Mouse (Mus musculus): ENCODE measurements around the gene Efna1. TPM values are rescaled to one million over a fixed set of nuclear protein-coding genes. Genes with fewer than 3 reads are reported as not detected.

The Efna1 gene
- polyA plus RNA-seq, 1 experiment from 2014 or later, result 8.9 TPM

DNA sequence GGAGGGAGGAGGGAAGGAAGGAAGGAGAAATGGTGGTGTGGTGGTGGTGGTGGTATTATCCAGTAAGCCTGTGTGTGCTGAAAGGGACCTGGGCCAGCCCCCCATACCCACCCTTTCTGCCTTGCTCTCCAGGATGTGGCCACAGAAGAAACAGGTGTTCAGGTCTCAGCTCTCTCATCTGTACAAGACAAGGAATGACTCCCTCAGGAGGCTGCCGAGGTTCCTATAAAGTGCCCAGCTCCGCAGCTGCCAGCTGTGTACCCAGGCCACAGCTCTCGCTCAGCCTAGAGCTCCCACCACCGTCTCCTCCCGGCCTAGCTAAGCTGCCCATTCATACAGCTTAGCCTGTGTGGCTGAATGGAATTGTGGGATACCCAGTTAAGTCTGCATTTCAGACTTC is 11.4 kb upstream of the Efna1 start:
- ATAC-seq (ENCODE audit: insufficient read depth), result no peak
- peaks cover 8% of the 10 kb centered on the region; the same call in 1 of the 2 replicates for H3K27me3 ChIP-seq

DNA sequence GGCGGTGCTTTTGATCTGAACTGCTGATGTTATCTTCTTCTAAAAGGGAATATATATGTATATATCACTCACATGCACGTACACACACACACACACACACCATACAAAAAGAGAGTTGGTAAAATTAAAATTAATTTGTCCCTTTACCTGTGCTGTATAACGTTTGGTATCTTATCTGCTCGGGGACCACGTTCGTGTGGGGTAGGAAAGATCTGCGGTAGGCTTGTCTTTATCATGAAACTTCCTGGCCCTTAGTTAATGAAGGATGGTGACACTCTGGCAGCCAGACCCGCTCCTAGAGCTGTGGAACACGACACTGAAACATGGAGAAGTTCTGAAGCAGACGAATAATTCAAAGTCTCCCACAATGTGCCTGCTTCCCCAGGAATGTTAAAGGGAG is 10.9 kb upstream of the Efna1 start:
- no peak overlapping the region for H3K4me2 ChIP-seq
- ATAC-seq (ENCODE audit: insufficient read depth), result no peak
- no peak overlapping the region for H3K4me3 ChIP-seq (replicated peaks)
- H3K27me3 ChIP-seq, result peaks cover 8% of the 10 kb centered on the region; the same call in 1 of the 2 replicates
- WGBS (ENCODE audit: insufficient replicate concordance), result 26% methylated on average over 10 of the region's 10 CpGs
- no peak overlapping the region for H3K27ac ChIP-seq (replicated peaks)
- H3K9ac ChIP-seq, result no peak overlapping the region
- H3K36me3 ChIP-seq (replicated peaks), result no peaks in the 10 kb centered on the region
- no peaks in the 10 kb centered on the region for H3K9me3 ChIP-seq (replicated peaks)
- peaks cover 5% of the 10 kb centered on the region; the same call in 1 of the 2 replicates for H3K4me1 ChIP-seq (replicated peaks)

More for the DNA sequence above, 11.4 kb upstream of the Efna1 start:
- no peak overlapping the region for H3K27ac ChIP-seq (replicated peaks)
- no peaks in the 10 kb centered on the region for H3K9me3 ChIP-seq (replicated peaks)
- peaks cover 5% of the 10 kb centered on the region; the same call in 1 of the 2 replicates for H3K4me1 ChIP-seq (replicated peaks)
- H3K36me3 ChIP-seq (replicated peaks), result no peaks in the 10 kb centered on the region
- 66% methylated on average over 5 of the region's 5 CpGs for WGBS (ENCODE audit: insufficient replicate concordance)
- no peak overlapping the region for H3K4me3 ChIP-seq (replicated peaks)
- no peak overlapping the region for H3K4me2 ChIP-seq
- H3K9ac ChIP-seq, result no peak overlapping the region

DNA sequence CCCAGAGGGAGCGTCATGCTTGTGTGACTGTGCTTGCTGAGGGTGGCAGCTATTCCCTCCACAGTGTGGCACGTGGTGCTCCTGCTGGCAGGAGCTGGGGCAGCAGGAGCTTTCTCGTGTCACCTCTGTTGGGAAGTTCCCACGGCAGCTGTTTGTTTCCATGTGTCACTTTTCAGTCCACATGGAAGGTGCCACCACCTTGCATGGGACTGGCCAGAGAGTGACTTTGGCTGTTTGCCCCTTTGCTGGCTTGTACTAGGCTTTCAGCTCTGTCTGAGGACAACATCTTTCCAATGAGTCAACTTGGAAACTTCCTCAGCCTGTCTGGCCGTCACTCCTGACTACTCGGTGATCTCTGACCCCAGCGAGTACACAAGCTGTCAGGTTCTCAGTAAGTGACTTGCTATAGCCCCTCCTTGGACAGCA is 7.6 kb upstream of the Efna1 start:
- Histone ChIP-seq H3K4me1 (replicated peaks) (no peaks in the 10 kb centered on the region), H3K27ac (replicated peaks) (no peak overlapping the region), H3K4me3 (replicated peaks) (no peak overlapping the region), H3K36me3 (replicated peaks) (no peaks in the 10 kb centered on the region), H3K4me2 (no peak overlapping the region), H3K27me3 (peaks cover 27% of the 10 kb centered on the region), H3K9me3 (replicated peaks) (no peaks in the 10 kb centered on the region), H3K9ac (no peak overlapping the region)
- WGBS (ENCODE audit: insufficient replicate concordance), result 38% methylated on average over 7 of the region's 7 CpGs
- ATAC-seq (ENCODE audit: insufficient read depth), result no peak

DNA sequence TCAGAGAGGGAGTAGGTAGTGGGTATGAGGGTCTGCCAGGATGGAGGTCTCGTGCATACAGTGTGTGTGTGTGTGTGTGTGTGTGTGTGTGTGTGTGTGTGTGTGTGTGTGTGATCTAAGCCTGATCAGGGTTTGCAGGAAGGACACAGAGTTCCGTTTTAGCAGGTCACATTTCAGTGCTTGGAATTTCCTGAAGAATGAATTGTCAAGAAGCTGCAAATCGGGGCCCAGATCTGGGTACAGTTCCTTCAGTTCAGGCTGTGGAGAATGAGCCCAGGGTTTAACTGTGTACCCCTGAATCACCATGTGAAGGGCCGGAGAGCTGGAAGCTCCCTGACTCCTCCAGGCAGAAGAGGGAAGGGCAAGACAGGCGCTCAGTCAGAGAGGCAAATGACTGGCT is 6.3 kb upstream of the Efna1 start:
- Histone ChIP-seq H3K4me1 (replicated peaks) (no peaks in the 10 kb centered on the region), H3K36me3 (replicated peaks) (no peaks in the 10 kb centered on the region), H3K4me3 (replicated peaks) (no peak overlapping the region), H3K9me3 (replicated peaks) (no peaks in the 10 kb centered on the region), H3K9ac (no peak overlapping the region), H3K27ac (replicated peaks) (no peak overlapping the region), H3K27me3 (peaks cover 34% of the 10 kb centered on the region), H3K4me2 (no peak overlapping the region)
- WGBS (ENCODE audit: insufficient replicate concordance), result 46% methylated on average over 5 of the region's 5 CpGs
- no peak for ATAC-seq (ENCODE audit: insufficient read depth)

DNA sequence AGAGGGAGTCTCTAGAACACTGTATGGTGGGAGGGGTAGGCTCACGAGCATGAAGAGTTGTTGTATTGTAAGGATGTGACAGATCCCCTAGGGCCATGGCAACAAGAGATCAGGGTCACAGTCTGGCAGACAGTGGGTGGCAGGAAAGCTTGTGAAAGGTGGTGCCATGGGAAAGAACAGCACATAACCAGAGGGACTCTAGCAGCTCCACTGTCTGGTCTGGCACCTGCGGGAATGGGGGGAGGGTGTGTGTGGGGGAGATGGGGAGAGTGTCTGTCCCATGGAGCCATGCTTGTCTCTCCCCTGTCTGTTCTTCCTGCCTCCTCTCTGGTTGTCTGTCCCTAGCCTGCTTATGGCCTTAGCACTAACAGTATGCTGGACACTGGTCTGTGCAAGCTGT is 4.6 kb upstream of the Efna1 start:
- H3K9ac ChIP-seq, result no peak overlapping the region
- no peak overlapping the region for H3K4me3 ChIP-seq (replicated peaks)
- no peak overlapping the region for H3K4me2 ChIP-seq
- WGBS (ENCODE audit: insufficient replicate concordance), result 45% methylated on average over 2 of the region's 2 CpGs
- ATAC-seq (ENCODE audit: insufficient read depth), result no peak
- no peaks in the 10 kb centered on the region for H3K9me3 ChIP-seq (replicated peaks)
- H3K4me1 ChIP-seq (replicated peaks), result peaks cover 9% of the 10 kb centered on the region; the same call in 1 of the 2 replicates
- no peaks in the 10 kb centered on the region for H3K36me3 ChIP-seq (replicated peaks)
- H3K27ac ChIP-seq (replicated peaks), result no peak overlapping the region
- H3K27me3 ChIP-seq, result peaks cover 51% of the 10 kb centered on the region

DNA sequence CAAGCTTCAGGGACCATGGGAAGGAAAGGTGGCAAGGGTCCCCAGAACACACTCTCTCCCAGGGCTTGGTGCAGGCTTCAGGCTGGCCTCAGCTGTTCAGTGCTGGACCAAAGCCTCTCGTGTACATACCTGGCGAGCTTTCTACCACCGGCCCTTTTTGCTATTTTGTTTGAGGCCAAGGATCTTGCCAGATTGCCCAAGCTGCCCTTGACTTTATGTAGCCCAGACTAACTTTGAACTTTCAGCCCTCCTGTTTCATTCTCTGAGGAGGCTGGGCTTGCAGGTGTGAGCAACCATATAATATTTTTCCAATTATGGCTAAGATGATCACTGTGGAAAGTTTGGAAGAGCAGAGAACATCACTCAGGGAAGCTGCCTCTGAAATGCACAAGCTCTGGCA is 3.3 kb upstream of the Efna1 start:
- Histone ChIP-seq H3K4me1 (replicated peaks) (peaks cover 22% of the 10 kb centered on the region), H3K9ac (no peak overlapping the region), H3K4me2 (no peak overlapping the region), H3K4me3 (replicated peaks) (no peak overlapping the region), H3K27ac (replicated peaks) (no peak overlapping the region), H3K9me3 (replicated peaks) (no peaks in the 10 kb centered on the region), H3K27me3 (peaks cover 64% of the 10 kb centered on the region), H3K36me3 (replicated peaks) (no peaks in the 10 kb centered on the region)
- no peak for ATAC-seq (ENCODE audit: insufficient read depth)
- 72% methylated on average over 3 of the region's 3 CpGs for WGBS (ENCODE audit: insufficient replicate concordance)

DNA sequence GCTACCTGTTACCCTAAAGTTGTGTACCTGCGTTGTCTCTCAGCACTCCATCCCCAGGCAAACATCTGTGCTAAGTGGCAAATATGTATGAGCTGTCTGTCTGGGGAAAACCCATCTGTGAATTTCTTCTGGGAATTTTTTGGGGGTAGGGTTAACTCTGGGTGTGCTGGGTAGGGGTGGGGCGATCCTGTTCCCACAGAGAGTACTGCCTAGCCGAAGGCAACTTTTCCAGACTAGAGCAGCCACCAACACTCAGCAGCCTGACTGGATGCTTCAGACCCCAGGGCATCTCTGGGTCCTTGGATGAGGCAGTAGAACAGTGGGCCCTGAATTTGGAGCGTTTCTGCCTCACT is 1.3 kb upstream of the Efna1 start:
- Histone ChIP-seq H3K27me3 (peaks cover 76% of the 10 kb centered on the region), H3K9ac (no peak overlapping the region), H3K27ac (replicated peaks) (no peak overlapping the region), H3K4me3 (replicated peaks) (no peak overlapping the region), H3K4me2 (no peak overlapping the region), H3K36me3 (replicated peaks) (no peaks in the 10 kb centered on the region), H3K4me1 (replicated peaks) (peaks cover 30% of the 10 kb centered on the region), H3K9me3 (replicated peaks) (no peaks in the 10 kb centered on the region)
- WGBS (ENCODE audit: insufficient replicate concordance), result 9% methylated on average over 4 of the region's 4 CpGs
- no peak for ATAC-seq (ENCODE audit: insufficient read depth)

DNA sequence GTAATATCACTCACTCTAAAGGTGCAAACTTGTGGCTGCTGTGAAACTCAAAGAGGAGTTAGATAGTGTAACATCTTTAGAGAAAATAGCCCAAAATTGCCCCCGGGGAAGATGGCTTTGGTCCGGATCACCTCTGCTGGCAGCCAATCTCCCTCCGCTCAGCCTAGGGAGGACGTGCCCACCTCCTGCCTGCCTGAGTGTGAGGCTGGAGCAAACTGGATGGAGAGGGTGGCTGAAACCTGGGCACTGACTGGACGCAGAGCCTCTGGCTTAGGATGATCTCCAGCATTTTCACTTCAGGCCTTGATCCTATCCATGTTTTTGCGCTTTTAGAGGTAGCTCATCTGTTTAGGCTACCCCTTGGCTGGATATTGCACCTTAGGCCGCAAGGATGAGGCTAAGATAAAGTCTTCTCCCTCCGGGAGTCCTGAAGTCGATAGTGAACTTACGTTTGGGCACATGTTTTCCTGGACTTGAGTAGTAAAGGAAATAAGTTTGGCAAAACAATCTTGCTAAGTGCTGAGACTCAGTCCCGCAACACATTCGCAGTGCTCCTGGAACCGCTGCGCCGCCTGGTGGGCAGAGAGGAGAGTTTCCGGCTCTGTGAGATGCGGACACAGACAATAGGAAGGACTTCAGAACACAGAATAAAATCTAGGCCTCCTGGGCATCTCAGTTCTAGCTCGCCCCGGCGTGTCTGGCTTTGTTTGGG is 793 bp upstream of the Efna1 start:
- Histone ChIP-seq H3K4me2 (peak overlapping the region; percentile 69), H3K27me3 (peaks cover 81% of the 10 kb centered on the region), H3K36me3 (replicated peaks) (no peaks in the 10 kb centered on the region), H3K27ac (replicated peaks) (peak overlapping the region; percentile 48; the same call in 1 of the 2 replicates), H3K9me3 (replicated peaks) (no peaks in the 10 kb centered on the region), H3K4me3 (replicated peaks) (peak overlapping the region; percentile 52), H3K9ac (no peak overlapping the region), H3K4me1 (replicated peaks) (peaks cover 30% of the 10 kb centered on the region)
- ATAC-seq (ENCODE audit: insufficient read depth), result no peak
- WGBS (ENCODE audit: insufficient replicate concordance), result 13% methylated on average over 20 of the region's 20 CpGs

DNA sequence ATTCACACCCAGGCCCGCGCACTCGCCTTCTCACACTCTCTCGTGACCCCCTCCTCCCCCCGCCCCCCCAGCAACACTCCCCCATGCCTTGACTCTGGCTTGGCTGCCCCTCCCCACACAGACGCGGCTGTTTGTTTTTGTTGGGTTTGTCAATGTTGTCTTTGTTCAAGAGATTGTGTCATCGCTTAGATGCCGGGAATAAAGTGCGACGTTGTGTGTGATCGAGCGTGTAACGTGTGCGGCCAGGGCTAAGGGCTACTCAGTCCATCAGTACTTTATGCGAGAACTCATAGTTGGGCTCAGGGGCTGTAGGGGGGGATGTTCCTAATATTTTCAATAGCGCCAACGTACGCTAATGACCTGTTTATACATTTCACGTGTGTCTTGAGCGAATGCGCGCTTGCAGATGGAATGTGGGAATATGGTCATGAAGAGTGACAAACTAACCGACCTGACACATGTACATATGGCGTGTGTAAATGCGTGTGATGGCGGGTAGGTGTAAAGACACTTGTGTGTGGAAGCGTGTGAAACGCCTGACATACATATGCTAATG is 814 bp downstream of the Efna1 start:
- peak overlapping the region; percentile 64 for H3K27ac ChIP-seq (replicated peaks)
- under 1% methylated on average over 29 of the region's 29 CpGs for WGBS (ENCODE audit: insufficient replicate concordance)
- H3K4me3 ChIP-seq (replicated peaks), result peak overlapping the region; percentile 52
- no peak overlapping the region for H3K9ac ChIP-seq
- H3K4me2 ChIP-seq, result peak overlapping the region; percentile 69
- peaks cover 89% of the 10 kb centered on the region for H3K27me3 ChIP-seq
- H3K36me3 ChIP-seq (replicated peaks), result no peaks in the 10 kb centered on the region
- no peaks in the 10 kb centered on the region for H3K9me3 ChIP-seq (replicated peaks)
- ATAC-seq (ENCODE audit: insufficient read depth), result peak; percentile 29
- peaks cover 30% of the 10 kb centered on the region for H3K4me1 ChIP-seq (replicated peaks)

DNA sequence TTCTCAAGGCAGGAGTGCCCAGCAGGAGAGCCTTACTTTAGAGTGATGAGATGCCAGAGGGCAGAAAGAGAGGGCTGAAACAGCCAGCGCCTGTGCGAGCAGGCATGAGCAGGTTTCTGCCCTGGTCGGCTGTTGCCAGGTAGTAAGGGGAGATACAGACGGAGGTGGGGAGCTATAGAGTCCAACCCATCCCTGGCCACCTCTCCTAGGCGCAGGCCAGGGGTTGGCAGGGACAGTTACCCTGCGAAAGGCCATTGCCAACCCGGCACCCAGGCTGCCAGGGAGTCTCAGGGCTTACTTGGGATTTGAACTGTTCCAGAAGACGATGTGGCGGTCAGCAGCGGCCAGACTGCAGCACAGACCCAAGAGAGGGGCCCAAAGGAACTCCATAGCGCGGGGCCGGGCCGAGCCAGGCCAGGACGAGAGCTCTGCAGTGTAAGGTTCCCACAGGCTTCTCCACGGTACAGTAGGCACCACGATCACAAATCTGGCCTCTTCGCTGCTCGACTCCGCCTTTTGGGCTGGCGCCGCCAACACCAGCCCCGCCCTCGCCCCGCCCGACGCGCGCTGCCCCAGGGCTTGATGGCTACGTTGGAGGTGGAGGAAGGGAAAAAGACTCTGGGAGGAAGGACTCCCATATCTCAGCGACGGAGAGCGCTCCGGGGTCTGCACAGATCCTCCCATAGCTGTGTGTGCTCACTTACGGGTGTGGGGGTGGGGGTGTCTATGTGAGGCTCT is 1.6 kb downstream of the Efna1 start:
- H3K4me3 ChIP-seq (replicated peaks), result peak overlapping the region; percentile 52
- H3K4me1 ChIP-seq (replicated peaks), result peaks cover 30% of the 10 kb centered on the region
- peak overlapping the region; percentile 69 for H3K4me2 ChIP-seq
- peak overlapping the region; percentile 52 for H3K9ac ChIP-seq
- 3% methylated on average over 35 of the region's 35 CpGs for WGBS (ENCODE audit: insufficient replicate concordance)
- no peaks in the 10 kb centered on the region for H3K9me3 ChIP-seq (replicated peaks)
- ATAC-seq (ENCODE audit: insufficient read depth), result peak; percentile 49
- no peaks in the 10 kb centered on the region for H3K36me3 ChIP-seq (replicated peaks)
- H3K27ac ChIP-seq (replicated peaks), result peak overlapping the region; percentile 64
- peaks cover 80% of the 10 kb centered on the region for H3K27me3 ChIP-seq

DNA sequence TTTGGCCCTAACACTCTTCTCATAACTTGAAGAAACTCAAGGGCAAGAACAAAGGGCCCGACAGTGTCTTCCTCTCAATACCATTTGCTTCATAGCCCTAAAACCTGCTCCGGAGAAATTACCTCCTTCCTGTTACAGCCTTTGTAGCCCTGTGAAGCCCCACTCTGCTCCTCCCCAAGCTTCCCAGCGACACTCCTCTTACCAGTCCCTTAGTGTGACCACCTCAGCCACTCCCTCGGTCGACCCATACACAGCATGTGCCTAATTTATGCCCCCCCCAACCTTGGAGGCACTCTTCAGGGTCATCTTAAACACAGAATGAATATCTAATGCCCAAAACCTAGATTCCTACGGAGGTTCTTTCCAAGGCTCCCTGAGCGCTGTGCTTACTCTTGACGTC is 2.3 kb downstream of the Efna1 start:
- peak overlapping the region; percentile 52 for H3K4me3 ChIP-seq (replicated peaks)
- no peak for ATAC-seq (ENCODE audit: insufficient read depth)
- 12% methylated on average over 8 of the region's 8 CpGs for WGBS (ENCODE audit: insufficient replicate concordance)
- peaks cover 30% of the 10 kb centered on the region for H3K4me1 ChIP-seq (replicated peaks)
- peak overlapping the region; percentile 69 for H3K4me2 ChIP-seq
- no peaks in the 10 kb centered on the region for H3K36me3 ChIP-seq (replicated peaks)
- H3K27me3 ChIP-seq, result peaks cover 76% of the 10 kb centered on the region
- 0 out of 2 replicates have a peak overlapping the region, but pooled peaks have one; percentile 9 for H3K27ac ChIP-seq (replicated peaks)
- no peak overlapping the region for H3K9ac ChIP-seq
- H3K9me3 ChIP-seq (replicated peaks), result no peaks in the 10 kb centered on the region
